Mouse (Mus musculus) cerebellum, adult 2 months (tissue): ENCODE results near the gene Apoc2. TPM values are rescaled to one million over a fixed set of nuclear protein-coding genes. Genes with fewer than 3 reads are reported as not detected.

ENCODE experiments used
- DNase-seq, 2 experiments: peaks; one replicate each; pipeline ENCODE4 v3.0.0; 2021
- H3K27ac ChIP-seq: fragments of 200-500 bp; 2 replicates; pipeline ENCODE4 v1.5.1; 2012; ENCODE audit warnings: low read length, control low read depth, inconsistent platforms; ENCODE audit not compliant: insufficient read depth
- H3K27me3 ChIP-seq: fragments of 200-500 bp; 2 replicates; pipeline ENCODE4 v1.6.1; 2012; ENCODE audit warnings: inconsistent platforms, mild to moderate bottlenecking, low read length, moderate library complexity; ENCODE audit not compliant: control insufficient read depth, insufficient read depth
- H3K4me1 ChIP-seq: fragments of 200-500 bp; 2 replicates; pipeline ENCODE4 v1.6.1; 2011; ENCODE audit warnings: low read length; ENCODE audit not compliant: control insufficient read depth, insufficient read depth
- H3K4me3 ChIP-seq: fragments of 200-500 bp; replicated peaks from 2 replicates; pipeline ENCODE3; 2011; ENCODE audit warnings: mild to moderate bottlenecking, low read depth, low read length, control low read depth; ENCODE audit not compliant: insufficient read depth
- CTCF ChIP-seq: fragments of 200-500 bp; IDR thresholded peaks from 2 replicates; pipeline ENCODE4 v1.5.1; 2011; ENCODE audit warnings: low read depth, mild to moderate bottlenecking, control low read depth, low read length, moderate library complexity, borderline replicate concordance; ENCODE audit not compliant: insufficient read depth
- POLR2A ChIP-seq: fragments of 200-500 bp; IDR thresholded peaks from 2 replicates; pipeline ENCODE4 v1.6.1; 2011; ENCODE audit warnings: low read length, control low read depth, borderline replicate concordance; ENCODE audit not compliant: insufficient read depth
- WGBS: fragments of 180-500 bp; shearing (Covaris S2); methylation state at CpG from one replicate; pipeline ENCODE4 v1.1.7; 2018; 5-methylcytosine and 5-hydroxymethylcytosine counted together
- polyA plus RNA-seq: library from polyadenylated mRNA; depleted of rRNA; stranded (reverse); fragments of >200 nt; gene quantifications from 2 replicates; pipeline ENCODE4 v1.2.3, GENCODE M21; 2012

The Apoc2 gene
- polyA plus RNA-seq, 1 experiment, result not detected

- TF ChIP-seq CTCF (no peak), POLR2A (no peak)
- DNase-seq, result no peak
- Histone ChIP-seq H3K27ac (no peak overlapping the region), H3K27me3 (no peaks in the 10 kb centered on the region), H3K4me1 (0 out of 2 replicates have a peak, but pooled peaks cover 4% of the 10 kb centered on the region), H3K4me3 (no peak overlapping the region)
- WGBS, result 92% methylated on average over 16 of the region's 16 CpGs
Observed at GRCm38 (mm10) chr7:19702859-19703555, 25.3 kb upstream of the Apoc2 start.

- no peaks in the 10 kb centered on the region for H3K27me3 ChIP-seq
- peak; percentile 38 to 47 for DNase-seq
- WGBS, result 38% methylated on average over 22 of the region's 22 CpGs
- TF ChIP-seq POLR2A (no peak), CTCF (peak; percentile 44)
- no peak overlapping the region for H3K27ac ChIP-seq
- no peak overlapping the region for H3K4me3 ChIP-seq
- H3K4me1 ChIP-seq, result 0 out of 2 replicates have a peak, but pooled peaks cover 4% of the 10 kb centered on the region
Observed at GRCm38 (mm10) chr7:19701069-19701761, 23.5 kb upstream of the Apoc2 start.

GRCm38 (mm10) chr7:19700299-19701068 lies 22.7 kb upstream of the Apoc2 start:
- H3K27ac ChIP-seq, result 0 out of 2 replicates have a peak overlapping the region, but pooled peaks have one; percentile 24
- TF ChIP-seq CTCF, result no peak
- TF ChIP-seq POLR2A, result no peak
- no peak overlapping the region for H3K4me3 ChIP-seq
- H3K27me3 ChIP-seq, result no peaks in the 10 kb centered on the region
- DNase-seq, result no peak
- WGBS, result 54% methylated on average over 12 of the region's 12 CpGs
- H3K4me1 ChIP-seq, result 0 out of 2 replicates have a peak, but pooled peaks cover 4% of the 10 kb centered on the region

- no peak for DNase-seq
- Histone ChIP-seq H3K27ac (no peak overlapping the region), H3K4me1 (0 out of 2 replicates have a peak, but pooled peaks cover 4% of the 10 kb centered on the region), H3K27me3 (no peaks in the 10 kb centered on the region), H3K4me3 (no peak overlapping the region)
- TF ChIP-seq POLR2A, result no peak
- no peak for TF ChIP-seq CTCF
- WGBS, result 86% methylated on average over 4 of the region's 4 CpGs
Observed at GRCm38 (mm10) chr7:19699827-19700148, 22.0 kb upstream of the Apoc2 start.

GRCm38 (mm10) chr7:19698907-19699826 lies 21.4 kb upstream of the Apoc2 start, which contains the start of gene Apoe:
Gene Apoe (minus strand): TSS chr7:19699188.
- WGBS, result 4% methylated on average over 20 of the region's 20 CpGs
- H3K4me1 ChIP-seq, result 0 out of 2 replicates have a peak, but pooled peaks cover 4% of the 10 kb centered on the region
- H3K27me3 ChIP-seq, result no peaks in the 10 kb centered on the region
- TF ChIP-seq POLR2A (peak; percentile 35; the same call in 1 of the 2 replicates), CTCF (no peak)
- H3K4me3 ChIP-seq, result peak within 1 kb of the TSS; percentile 44
- peak within 1 kb of the TSS; percentile 43; the same call in 1 of the 2 replicates for H3K27ac ChIP-seq
- peak; percentile 48 to 57 for DNase-seq

GRCm38 (mm10) chr7:19697949-19698906 lies 20.5 kb upstream of the Apoc2 start:
- Histone ChIP-seq H3K4me1 (0 out of 2 replicates have a peak, but pooled peaks cover 4% of the 10 kb centered on the region), H3K27ac (peak overlapping the region; percentile 43; the same call in 1 of the 2 replicates), H3K4me3 (peak overlapping the region; percentile 44), H3K27me3 (no peaks in the 10 kb centered on the region)
- DNase-seq, result peak in 1 of 2 experiments; percentile 18
- WGBS, result 7% methylated on average over 28 of the region's 28 CpGs
- TF ChIP-seq POLR2A (no peak), CTCF (no peak)
